ENCODE assay signal across 18 mouse cellular contexts in genomic region chr3:102556108-102556507, GRCm38 (mm10).
DNase-seq lines count a peak whose midpoint lies in the region; ATAC-seq and TF ChIP-seq lines count a peak whose summit lies in the region.
"Had no signal": no experiment of that assay in that cellular context is flagged by ENCODE, and none has a peak within 500 bp of the region (broad histone marks: within the 10 kb centered on the region; RNA-seq: fewer than 3 reads in every experiment).

No protein-coding gene starts in this region.

- H3K4me2 ChIP-seq in kidney, embryonic 14.5 days (replicated peaks; ENCODE audit: low read depth, low read length), result no peak overlapping the region
- H3K4me2 ChIP-seq in midbrain, embryonic 14.5 days (ENCODE audit: low read length), result no peak overlapping the region
- H3K4me2 ChIP-seq: embryonic facial prominence, embryonic 15.5 days; forebrain, embryonic 13.5 days; limb, embryonic 15.5 days; neural tube, embryonic 13.5 days had no signal

- 54% methylated on average over 1 of the region's 1 CpGs for WGBS in kidney, adult 2 months
- WGBS in kidney, embryonic 14.5 days, result 46% methylated on average over 1 of the region's 1 CpGs
- 82% methylated on average over 1 of the region's 1 CpGs for WGBS in midbrain, embryonic 14.5 days

- no peaks in the 10 kb centered on the region for H3K36me3 ChIP-seq in kidney, adult 2 months (ENCODE audit: control insufficient read depth, insufficient read depth, low read length)
- no peaks in the 10 kb centered on the region for H3K36me3 ChIP-seq in kidney, embryonic 14.5 days (ENCODE audit: control insufficient read depth, insufficient read depth, low read length)
- H3K36me3 ChIP-seq in midbrain, embryonic 14.5 days (ENCODE audit: control insufficient read depth, insufficient read depth, low read length), result no peaks in the 10 kb centered on the region
- H3K36me3 ChIP-seq: embryonic facial prominence, embryonic 15.5 days; limb, embryonic 15.5 days; neural tube, embryonic 13.5 days had no signal

- no peak for TF ChIP-seq POLR2A in kidney, adult 2 months (IDR thresholded peaks at IDR 0.05; ENCODE audit: low read depth, low read length)

- no peak for ATAC-seq in kidney, embryonic 14.5 days (ENCODE audit: low FRiP score, low TSS enrichment)
- ATAC-seq in midbrain, embryonic 14.5 days (ENCODE audit: low FRiP score, low TSS enrichment), result no peak
- ATAC-seq: forebrain, embryonic 13.5 days; Patski had no signal

- H3K4me3 ChIP-seq in kidney, adult 2 months (ENCODE audit: insufficient read depth, low read depth, low read length), result no peak overlapping the region
- H3K4me3 ChIP-seq in kidney, embryonic 14.5 days (ENCODE audit: low read length), result no peak overlapping the region
- H3K4me3 ChIP-seq in midbrain, embryonic 14.5 days (replicated peaks; ENCODE audit: low read depth, low read length), result no peak overlapping the region
- H3K4me3 ChIP-seq: embryonic facial prominence, embryonic 15.5 days; forebrain, embryonic 13.5 days; limb, embryonic 15.5 days; neural tube, embryonic 13.5 days had no signal

- H3K9ac ChIP-seq in kidney, embryonic 14.5 days (ENCODE audit: low read depth, low read length), result no peak overlapping the region
- H3K9ac ChIP-seq in midbrain, embryonic 14.5 days (replicated peaks; ENCODE audit: low read length), result no peak overlapping the region
- H3K9ac ChIP-seq: embryonic facial prominence, embryonic 15.5 days; forebrain, embryonic 13.5 days; limb, embryonic 15.5 days; neural tube, embryonic 13.5 days had no signal

- TF ChIP-seq CTCF in kidney, adult 2 months (conservative IDR thresholded peaks at IDR 0.05; ENCODE audit: insufficient read depth, insufficient read length, low read depth, low read length), result no peak

- H3K4me1 ChIP-seq in kidney, adult 2 months (ENCODE audit: control insufficient read depth, insufficient read depth, low read length), result no peaks in the 10 kb centered on the region
- no peaks in the 10 kb centered on the region for H3K4me1 ChIP-seq in kidney, embryonic 14.5 days (ENCODE audit: control insufficient read depth, insufficient read depth, low read length)
- no peaks in the 10 kb centered on the region for H3K4me1 ChIP-seq in midbrain, embryonic 14.5 days (ENCODE audit: control insufficient read depth, insufficient read depth, low read length)
- H3K4me1 ChIP-seq: forebrain, embryonic 13.5 days; limb, embryonic 15.5 days; neural tube, embryonic 13.5 days had no signal

- no peaks in the 10 kb centered on the region for H3K9me3 ChIP-seq in kidney, embryonic 14.5 days (ENCODE audit: control insufficient read depth, low read length)
- H3K9me3 ChIP-seq in midbrain, embryonic 14.5 days (ENCODE audit: control insufficient read depth, low read length), result no peaks in the 10 kb centered on the region
- H3K9me3 ChIP-seq: embryonic facial prominence, embryonic 15.5 days; forebrain, embryonic 13.5 days; limb, embryonic 15.5 days; neural tube, embryonic 13.5 days had no signal

- DNase-seq in gastrocnemius, adult 18-20 months (ENCODE audit: low spot score), result peak; percentile 45
- DNase-seq in gastrocnemius, postnatal 4 days (ENCODE audit: low spot score in 2 of 2), result no peak
- peak; percentile 29 for DNase-seq in kidney, adult 2 months
- DNase-seq in embryo, embryonic 11 days, result peak; percentile 61
- DNase-seq in lung, postnatal 10 days, result peak; percentile 8
- no peak for DNase-seq in midbrain, embryonic 14.5 days
- no peak for DNase-seq in cerebellum, postnatal 14 days
- DNase-seq: cerebellum, adult 8-10 months; heart, postnatal 4 days; spleen, adult 18-20 months; thymus, postnatal 4 days had no signal

- H3K27ac ChIP-seq in kidney, adult 2 months (ENCODE audit: insufficient read depth, low read depth, low read length), result no peak overlapping the region
- H3K27ac ChIP-seq in kidney, embryonic 14.5 days (ENCODE audit: low read depth, low read length), result no peak overlapping the region
- no peak overlapping the region for H3K27ac ChIP-seq in midbrain, embryonic 14.5 days (replicated peaks; ENCODE audit: low read depth, low read length)
- H3K27ac ChIP-seq: embryonic facial prominence, embryonic 15.5 days; forebrain, embryonic 13.5 days; limb, embryonic 15.5 days; macrophage; neural tube, embryonic 13.5 days had no signal

- H3K27me3 ChIP-seq in kidney, adult 2 months (replicated peaks; ENCODE audit: control insufficient read depth, insufficient read depth, low read length), result no peaks in the 10 kb centered on the region
- H3K27me3 ChIP-seq in kidney, embryonic 14.5 days (ENCODE audit: control insufficient read depth, insufficient read depth, low read length), result no peaks in the 10 kb centered on the region
- no peaks in the 10 kb centered on the region for H3K27me3 ChIP-seq in midbrain, embryonic 14.5 days (ENCODE audit: control insufficient read depth, insufficient read depth, low read length)
- H3K27me3 ChIP-seq: embryonic facial prominence, embryonic 15.5 days; forebrain, embryonic 13.5 days; limb, embryonic 15.5 days; neural tube, embryonic 13.5 days; Patski had no signal

Comparison
In these comparisons a context has a peak if more than half of its experiments do, and no peak if none do; other contexts are left out.
1. DNase-seq: peak in gastrocnemius, adult 18-20 months (single experiment), kidney, adult 2 months (single experiment), embryo, embryonic 11 days (single experiment) and lung, postnatal 10 days (single experiment); none in gastrocnemius, postnatal 4 days (0 of 2), midbrain, embryonic 14.5 days (single experiment) and cerebellum, postnatal 14 days (0 of 2).